Mouse (Mus musculus) heart, adult 2 months (tissue): ENCODE results near the gene Gm11569.

Experiments used
- CTCF ChIP-seq: fragments of 200-600 bp; IDR thresholded peaks from 2 replicates; pipeline ENCODE4 v1.8.1; 2022; ENCODE audit warnings: antibody characterized with exemption, mild to moderate bottlenecking, moderate library complexity
- POLR2A ChIP-seq: fragments of 200-500 bp; IDR thresholded peaks from 2 replicates; pipeline ENCODE4 v1.6.1; 2011; ENCODE audit warnings: mild to moderate bottlenecking, low read depth, low read length, control low read depth; ENCODE audit not compliant: insufficient read depth

DNA sequence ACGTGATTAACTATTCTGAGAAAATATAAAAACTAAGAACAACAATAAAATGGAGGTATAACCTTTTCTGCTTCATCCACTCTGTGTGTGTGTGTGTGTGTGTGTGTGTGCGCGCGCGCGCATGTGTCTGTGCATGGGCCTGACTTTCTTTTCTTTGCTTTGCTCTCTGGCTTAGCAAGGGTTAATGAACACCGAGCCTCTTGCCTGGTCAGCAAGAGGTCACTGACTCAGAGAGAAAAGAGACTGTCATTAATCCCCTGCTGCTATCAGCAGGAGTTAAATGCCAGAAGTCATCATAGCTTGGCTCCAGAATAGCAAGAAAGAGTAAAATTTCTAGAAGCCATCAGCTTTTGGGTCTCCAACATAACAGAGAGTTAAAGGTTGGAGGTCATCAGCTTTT is 20.3 kb downstream of the Gm11569 start:
- TF ChIP-seq CTCF (no peak), POLR2A (no peak)
